Mouse (Mus musculus) liver, adult (tissue): ENCODE data around the gene Evi2a.

Experiments
- GATA4 ChIP-seq: IDR thresholded peaks from 2 replicates; pipeline ENCODE4 v1.6.1; 2014; ENCODE audit warnings: mild to moderate bottlenecking, low read length; ENCODE audit not compliant: insufficient replicate concordance

Evi2a gene

GRCm38 (mm10) chr11:79529736-79530135, 673 bp downstream of the Evi2a start:
- TF ChIP-seq GATA4, result no peak

GRCm38 (mm10) chr11:79529226-79529625, 1.2 kb downstream of the Evi2a start:
- no peak for TF ChIP-seq GATA4

GRCm38 (mm10) chr11:79528601-79529000, 1.8 kb downstream of the Evi2a start:
- no peak for TF ChIP-seq GATA4

GRCm38 (mm10) chr11:79527739-79528384, 2.5 kb downstream of the Evi2a start:
- TF ChIP-seq GATA4, result no peak

GRCm38 (mm10) chr11:79527015-79527738, 3.2 kb downstream of the Evi2a start:
- no peak for TF ChIP-seq GATA4

- no peak for TF ChIP-seq GATA4
Measured at GRCm38 (mm10) chr11:79526549-79526948, 3.9 kb downstream of the Evi2a start.

GRCm38 (mm10) chr11:79524310-79524575, 6.2 kb downstream of the Evi2a start:
- TF ChIP-seq GATA4, result no peak

GRCm38 (mm10) chr11:79523560-79524309, 6.7 kb downstream of the Evi2a start, which contains the start of gene Evi2b:
Gene Evi2b (minus strand): TSS chr11:79523762.
- TF ChIP-seq GATA4, result no peak

- TF ChIP-seq GATA4, result no peak
Measured at GRCm38 (mm10) chr11:79522944-79523343, 7.5 kb downstream of the Evi2a start.

- TF ChIP-seq GATA4, result no peak
Measured at GRCm38 (mm10) chr11:79521930-79522329, 8.5 kb downstream of the Evi2a start.

- no peak for TF ChIP-seq GATA4
Measured at GRCm38 (mm10) chr11:79520772-79521171, 9.6 kb downstream of the Evi2a start.

GRCm38 (mm10) chr11:79519878-79520291, 10.5 kb downstream of the Evi2a start:
- TF ChIP-seq GATA4, result no peak

GRCm38 (mm10) chr11:79519299-79519698, 11.1 kb downstream of the Evi2a start:
- TF ChIP-seq GATA4, result no peak

GRCm38 (mm10) chr11:79515798-79516197, 14.6 kb downstream of the Evi2a start:
- TF ChIP-seq GATA4, result no peak

GRCm38 (mm10) chr11:79515331-79515730, 15.1 kb downstream of the Evi2a start:
- no peak for TF ChIP-seq GATA4

GRCm38 (mm10) chr11:79511970-79512369, 18.4 kb downstream of the Evi2a start:
- TF ChIP-seq GATA4, result no peak
